Mouse (Mus musculus): ENCODE data around the gene Ndufa11.

Gene Ndufa11

GRCm38 (mm10) chr17:56761077-56761476 lies 43.5 kb downstream of the Ndufa11 start:
- DNase-seq (ENCODE audit: low spot score): no peak

GRCm38 (mm10) chr17:56761991-56762410 lies 44.4 kb downstream of the Ndufa11 start:
- no peak for DNase-seq (ENCODE audit: low spot score)

- DNase-seq (ENCODE audit: low spot score): no peak
Observed at GRCm38 (mm10) chr17:56762769-56763731, 45.5 kb downstream of the Ndufa11 start.

GRCm38 (mm10) chr17:56763741-56764250 lies 46.2 kb downstream of the Ndufa11 start:
- no peak for DNase-seq (ENCODE audit: low spot score)

- peak; percentile 43 for DNase-seq (ENCODE audit: low spot score)
Observed at GRCm38 (mm10) chr17:56764474-56765354, 47.1 kb downstream of the Ndufa11 start, which contains the start of gene Dus3l. Gene Dus3l, plus strand, starts transcription at chr17:56764757.

- DNase-seq (ENCODE audit: low spot score): no peak
Observed at GRCm38 (mm10) chr17:56765431-56765830, 47.9 kb downstream of the Ndufa11 start.

- DNase-seq (ENCODE audit: low spot score): no peak
Observed at GRCm38 (mm10) chr17:56766631-56767405, 49.3 kb downstream of the Ndufa11 start.

GRCm38 (mm10) chr17:56767531-56768135 lies 50.1 kb downstream of the Ndufa11 start:
- DNase-seq (ENCODE audit: low spot score): no peak

- no peak for DNase-seq (ENCODE audit: low spot score)
Observed at GRCm38 (mm10) chr17:56768941-56769340, 51.4 kb downstream of the Ndufa11 start.

- no peak for DNase-seq (ENCODE audit: low spot score)
Observed at GRCm38 (mm10) chr17:56769950-56770349, 52.4 kb downstream of the Ndufa11 start, which contains the start of gene Prr22. Gene Prr22, plus strand, starts transcription at chr17:56770250.
